Mouse (Mus musculus): ENCODE measurements around the gene Limk2. TPM values are rescaled to one million over a fixed set of nuclear protein-coding genes. Genes with fewer than 3 reads are reported as not detected.
A peak's percentile ranks its signal among the peaks of the same experiment; 100 is the strongest.

Gene Limk2
- polyA plus RNA-seq, 1 experiment from 2014 or later, result 159 TPM

GRCm38 (mm10) chr11:3422242-3422641 is 13.3 kb upstream of the Limk2 start:
- Histone ChIP-seq H3K4me2 (ENCODE audit: low read length) (no peak overlapping the region), H3K9me3 (ENCODE audit: control insufficient read depth, low read length) (no peaks in the 10 kb centered on the region), H3K27me3 (replicated peaks; ENCODE audit: control insufficient read depth, insufficient read depth, low read length) (no peaks in the 10 kb centered on the region), H3K4me3 (ENCODE audit: low read length) (no peak overlapping the region), H3K36me3 (ENCODE audit: control insufficient read depth, insufficient read depth, low read length) (peaks cover 34% of the 10 kb centered on the region), H3K4me1 (ENCODE audit: control insufficient read depth, insufficient read depth, low read depth, low read length) (no peaks in the 10 kb centered on the region), H3K27ac (ENCODE audit: low read depth, low read length) (no peak overlapping the region), H3K9ac (ENCODE audit: low read depth, low read length) (no peak overlapping the region)
- WGBS, result 84% methylated on average over 4 of the region's 4 CpGs
- ATAC-seq, result no peak

GRCm38 (mm10) chr11:3418741-3419140 is 9.8 kb upstream of the Limk2 start:
- no peaks in the 10 kb centered on the region for H3K4me1 ChIP-seq (ENCODE audit: control insufficient read depth, insufficient read depth, low read depth, low read length)
- H3K36me3 ChIP-seq (ENCODE audit: control insufficient read depth, insufficient read depth, low read length), result peaks cover 29% of the 10 kb centered on the region
- no peak overlapping the region for H3K9ac ChIP-seq (ENCODE audit: low read depth, low read length)
- H3K27ac ChIP-seq (ENCODE audit: low read depth, low read length), result no peak overlapping the region
- no peaks in the 10 kb centered on the region for H3K9me3 ChIP-seq (ENCODE audit: control insufficient read depth, low read length)
- ATAC-seq, result no peak
- no peaks in the 10 kb centered on the region for H3K27me3 ChIP-seq (replicated peaks; ENCODE audit: control insufficient read depth, insufficient read depth, low read length)
- no peak overlapping the region for H3K4me3 ChIP-seq (ENCODE audit: low read length)
- WGBS, result 85% methylated on average over 4 of the region's 4 CpGs
- H3K4me2 ChIP-seq (ENCODE audit: low read length), result no peak overlapping the region

- 85% methylated on average over 6 of the region's 6 CpGs for WGBS
- H3K27me3 ChIP-seq (replicated peaks; ENCODE audit: control insufficient read depth, insufficient read depth, low read length), result no peaks in the 10 kb centered on the region
- H3K4me3 ChIP-seq (ENCODE audit: low read length), result no peak overlapping the region
- no peak overlapping the region for H3K4me2 ChIP-seq (ENCODE audit: low read length)
- H3K4me1 ChIP-seq (ENCODE audit: control insufficient read depth, insufficient read depth, low read depth, low read length), result no peaks in the 10 kb centered on the region
- no peaks in the 10 kb centered on the region for H3K9me3 ChIP-seq (ENCODE audit: control insufficient read depth, low read length)
- no peak overlapping the region for H3K27ac ChIP-seq (ENCODE audit: low read depth, low read length)
- H3K9ac ChIP-seq (ENCODE audit: low read depth, low read length), result no peak overlapping the region
- H3K36me3 ChIP-seq (ENCODE audit: control insufficient read depth, insufficient read depth, low read length), result peaks cover 27% of the 10 kb centered on the region
- ATAC-seq, result no peak
Measured at GRCm38 (mm10) chr11:3417795-3418194, 8.8 kb upstream of the Limk2 start.

- Histone ChIP-seq H3K4me1 (ENCODE audit: control insufficient read depth, insufficient read depth, low read depth, low read length) (no peaks in the 10 kb centered on the region), H3K9me3 (ENCODE audit: control insufficient read depth, low read length) (no peaks in the 10 kb centered on the region), H3K36me3 (ENCODE audit: control insufficient read depth, insufficient read depth, low read length) (peaks cover 27% of the 10 kb centered on the region), H3K27me3 (replicated peaks; ENCODE audit: control insufficient read depth, insufficient read depth, low read length) (no peaks in the 10 kb centered on the region), H3K9ac (ENCODE audit: low read depth, low read length) (no peak overlapping the region), H3K27ac (ENCODE audit: low read depth, low read length) (no peak overlapping the region), H3K4me2 (ENCODE audit: low read length) (no peak overlapping the region), H3K4me3 (ENCODE audit: low read length) (no peak overlapping the region)
- ATAC-seq, result no peak
- WGBS, result 92% methylated on average over 3 of the region's 3 CpGs
Measured at GRCm38 (mm10) chr11:3416399-3416798, 7.4 kb upstream of the Limk2 start.

GRCm38 (mm10) chr11:3412111-3412510 is 3.1 kb upstream of the Limk2 start:
- Histone ChIP-seq H3K4me2 (ENCODE audit: low read length) (no peak overlapping the region), H3K4me1 (ENCODE audit: control insufficient read depth, insufficient read depth, low read depth, low read length) (peaks cover 9% of the 10 kb centered on the region), H3K4me3 (ENCODE audit: low read length) (no peak overlapping the region), H3K27me3 (replicated peaks; ENCODE audit: control insufficient read depth, insufficient read depth, low read length) (no peaks in the 10 kb centered on the region), H3K9me3 (ENCODE audit: control insufficient read depth, low read length) (no peaks in the 10 kb centered on the region), H3K36me3 (ENCODE audit: control insufficient read depth, insufficient read depth, low read length) (peaks cover 11% of the 10 kb centered on the region), H3K9ac (ENCODE audit: low read depth, low read length) (no peak overlapping the region), H3K27ac (ENCODE audit: low read depth, low read length) (no peak overlapping the region)
- WGBS, result 84% methylated on average over 3 of the region's 3 CpGs
- no peak for ATAC-seq

- WGBS, result 7% methylated on average over 34 of the region's 34 CpGs
- peak overlapping the region; percentile 74 for H3K27ac ChIP-seq (ENCODE audit: low read depth, low read length)
- peak overlapping the region; percentile 80 for H3K9ac ChIP-seq (ENCODE audit: low read depth, low read length)
- H3K4me3 ChIP-seq (ENCODE audit: low read length), result peak overlapping the region; percentile 78
- peaks cover 9% of the 10 kb centered on the region for H3K4me1 ChIP-seq (ENCODE audit: control insufficient read depth, insufficient read depth, low read depth, low read length)
- H3K27me3 ChIP-seq (replicated peaks; ENCODE audit: control insufficient read depth, insufficient read depth, low read length), result no peaks in the 10 kb centered on the region
- no peak for ATAC-seq
- H3K9me3 ChIP-seq (ENCODE audit: control insufficient read depth, low read length), result no peaks in the 10 kb centered on the region
- peak overlapping the region; percentile 94 for H3K4me2 ChIP-seq (ENCODE audit: low read length)
- H3K36me3 ChIP-seq (ENCODE audit: control insufficient read depth, insufficient read depth, low read length), result no peaks in the 10 kb centered on the region
Measured at GRCm38 (mm10) chr11:3408131-3408996, 625 bp downstream of the Limk2 start.

- Histone ChIP-seq H3K4me2 (ENCODE audit: low read length) (no peak overlapping the region), H3K4me1 (ENCODE audit: control insufficient read depth, insufficient read depth, low read depth, low read length) (peaks cover 8% of the 10 kb centered on the region), H3K9me3 (ENCODE audit: control insufficient read depth, low read length) (no peaks in the 10 kb centered on the region), H3K27me3 (replicated peaks; ENCODE audit: control insufficient read depth, insufficient read depth, low read length) (no peaks in the 10 kb centered on the region), H3K36me3 (ENCODE audit: control insufficient read depth, insufficient read depth, low read length) (no peaks in the 10 kb centered on the region), H3K27ac (ENCODE audit: low read depth, low read length) (no peak overlapping the region), H3K9ac (ENCODE audit: low read depth, low read length) (no peak overlapping the region), H3K4me3 (ENCODE audit: low read length) (no peak overlapping the region)
- ATAC-seq, result no peak
- WGBS, result 84% methylated on average over 7 of the region's 7 CpGs
Measured at GRCm38 (mm10) chr11:3404287-3405047, 4.5 kb downstream of the Limk2 start.

GRCm38 (mm10) chr11:3403024-3403423 is 6.0 kb downstream of the Limk2 start:
- H3K27me3 ChIP-seq (replicated peaks; ENCODE audit: control insufficient read depth, insufficient read depth, low read length), result no peaks in the 10 kb centered on the region
- H3K4me2 ChIP-seq (ENCODE audit: low read length), result no peak overlapping the region
- no peak overlapping the region for H3K9ac ChIP-seq (ENCODE audit: low read depth, low read length)
- H3K36me3 ChIP-seq (ENCODE audit: control insufficient read depth, insufficient read depth, low read length), result no peaks in the 10 kb centered on the region
- no peak overlapping the region for H3K27ac ChIP-seq (ENCODE audit: low read depth, low read length)
- no peaks in the 10 kb centered on the region for H3K9me3 ChIP-seq (ENCODE audit: control insufficient read depth, low read length)
- WGBS, result 97% methylated on average over 3 of the region's 3 CpGs
- no peak overlapping the region for H3K4me3 ChIP-seq (ENCODE audit: low read length)
- no peak for ATAC-seq
- peaks cover 2% of the 10 kb centered on the region for H3K4me1 ChIP-seq (ENCODE audit: control insufficient read depth, insufficient read depth, low read depth, low read length)

- Histone ChIP-seq H3K9me3 (ENCODE audit: control insufficient read depth, low read length) (no peaks in the 10 kb centered on the region), H3K4me1 (ENCODE audit: control insufficient read depth, insufficient read depth, low read depth, low read length) (no peaks in the 10 kb centered on the region), H3K27me3 (replicated peaks; ENCODE audit: control insufficient read depth, insufficient read depth, low read length) (no peaks in the 10 kb centered on the region), H3K4me3 (ENCODE audit: low read length) (no peak overlapping the region), H3K36me3 (ENCODE audit: control insufficient read depth, insufficient read depth, low read length) (no peaks in the 10 kb centered on the region), H3K4me2 (ENCODE audit: low read length) (no peak overlapping the region), H3K27ac (ENCODE audit: low read depth, low read length) (no peak overlapping the region), H3K9ac (ENCODE audit: low read depth, low read length) (no peak overlapping the region)
- WGBS, result 86% methylated on average over 1 of the region's 1 CpGs
- ATAC-seq, result no peak
Measured at GRCm38 (mm10) chr11:3398318-3398717, 10.7 kb downstream of the Limk2 start.
